Mouse (Mus musculus): Measurements from ENCODE around the gene Kctd19. TPM values are rescaled to one million over a fixed set of nuclear protein-coding genes. Genes with fewer than 3 reads are reported as not detected.

The Kctd19 gene
- total RNA-seq, 1 experiment from 2014 or later, result not detected

DNA sequence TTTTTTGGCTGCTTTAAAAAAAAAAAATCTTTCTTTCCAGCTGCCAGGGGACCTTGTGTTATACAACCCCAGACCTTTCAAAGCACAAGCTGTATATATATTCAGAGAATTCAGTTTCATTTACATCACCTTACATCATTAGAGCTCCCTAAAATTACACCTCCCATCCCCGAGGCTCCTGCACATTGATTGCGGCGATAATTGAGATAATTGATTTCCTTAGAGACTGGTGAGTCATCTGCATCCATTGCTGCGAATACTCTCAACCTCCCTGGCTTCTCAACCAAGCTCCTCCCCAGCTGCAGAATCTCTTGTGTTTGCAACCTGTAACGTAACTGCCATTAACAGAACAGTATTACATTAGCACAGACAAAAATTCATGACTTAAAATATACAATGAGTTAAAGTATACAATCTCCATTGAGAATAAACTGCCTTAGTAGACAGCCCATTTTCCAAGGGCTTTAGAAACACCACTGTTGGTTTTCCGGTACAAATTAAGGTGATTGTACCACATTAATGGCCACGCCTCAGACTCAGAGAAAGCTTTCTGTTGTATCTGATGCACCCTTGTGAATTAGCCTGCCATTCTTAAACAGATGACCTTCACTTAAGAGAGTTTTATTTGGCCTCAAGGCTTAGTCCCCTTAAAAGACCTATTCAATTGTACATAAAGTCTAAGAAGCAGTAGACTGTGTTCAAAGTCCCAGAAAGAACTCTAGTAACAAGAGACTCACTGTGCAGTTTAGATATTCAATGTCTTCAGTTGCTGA is 18.6 kb upstream of the Kctd19 start:
- ATAC-seq (replicated peaks; ENCODE audit: low read depth, poor library complexity, severe bottlenecking), result no peak

GRCm38 (mm10) chr8:105426878-105427277 is 13.6 kb upstream of the Kctd19 start:
- no peak for ATAC-seq (replicated peaks; ENCODE audit: low read depth, poor library complexity, severe bottlenecking)

GRCm38 (mm10) chr8:105422006-105422405 is 8.7 kb upstream of the Kctd19 start:
- ATAC-seq (replicated peaks; ENCODE audit: low read depth, poor library complexity, severe bottlenecking), result no peak

- no peak for ATAC-seq (replicated peaks; ENCODE audit: low read depth, poor library complexity, severe bottlenecking)
Observed at GRCm38 (mm10) chr8:105419800-105420199, 6.5 kb upstream of the Kctd19 start.

DNA sequence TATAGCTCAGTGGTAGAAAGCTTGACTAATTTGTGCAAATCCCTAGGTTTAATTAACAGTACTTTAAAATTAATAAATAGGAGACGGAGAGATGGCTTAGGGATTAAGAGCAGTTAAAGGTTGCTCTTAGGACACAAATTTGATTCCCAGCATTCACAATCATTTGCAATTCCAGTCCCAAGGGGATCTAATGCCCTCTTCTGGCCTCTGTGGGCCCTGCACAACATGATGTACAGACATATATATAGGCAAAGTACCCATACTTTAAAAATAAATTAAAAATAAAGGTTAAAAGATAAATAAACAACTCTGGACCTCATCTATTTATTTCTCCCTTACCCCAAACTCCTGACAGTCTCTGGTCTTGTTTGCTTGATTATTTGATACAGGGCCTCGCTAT is 5.7 kb upstream of the Kctd19 start:
- no peak for ATAC-seq (replicated peaks; ENCODE audit: low read depth, poor library complexity, severe bottlenecking)

- no peak for ATAC-seq (replicated peaks; ENCODE audit: low read depth, poor library complexity, severe bottlenecking)
Observed at GRCm38 (mm10) chr8:105409947-105410346, 3.4 kb downstream of the Kctd19 start.

DNA sequence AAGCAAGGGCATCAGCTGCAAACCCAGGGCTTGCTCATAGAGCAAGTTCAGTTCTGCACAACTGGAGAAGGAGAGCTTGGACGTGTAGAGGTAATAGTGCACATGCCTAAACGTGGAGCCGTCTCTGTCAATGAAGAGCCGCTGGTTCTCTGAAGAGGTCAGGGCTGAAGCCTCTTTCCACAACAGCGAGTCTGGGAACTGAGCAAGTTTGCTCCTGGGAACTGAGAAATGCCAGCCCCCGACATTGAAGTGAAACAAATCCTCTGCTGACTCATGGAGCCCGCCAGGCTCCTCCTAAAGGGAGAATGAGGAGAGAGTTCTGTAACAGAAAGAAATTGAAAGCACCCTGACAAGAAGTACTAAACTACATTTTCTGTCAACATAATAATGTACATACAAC is 5.0 kb downstream of the Kctd19 start:
- no peak for ATAC-seq (replicated peaks; ENCODE audit: low read depth, poor library complexity, severe bottlenecking)

DNA sequence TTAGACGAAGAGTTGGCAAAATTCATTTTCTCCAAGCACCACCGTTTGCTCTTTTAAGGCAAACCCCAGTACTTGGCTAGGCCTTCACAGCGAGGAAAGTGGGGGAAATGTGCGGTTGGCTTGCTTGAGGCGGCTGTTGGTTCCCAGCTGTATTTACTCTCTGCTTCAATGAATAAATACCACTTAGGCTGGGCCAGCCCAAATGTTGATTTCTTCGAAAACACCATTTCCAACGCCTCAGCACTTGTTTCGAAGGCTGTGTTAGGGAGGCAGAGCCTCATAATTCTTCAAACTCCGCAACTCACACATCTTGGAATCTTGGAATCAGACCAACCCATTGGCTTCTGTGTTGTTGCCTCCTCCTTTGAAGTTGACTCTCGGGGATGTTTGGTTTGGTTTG is 6.9 kb downstream of the Kctd19 start:
- ATAC-seq (replicated peaks; ENCODE audit: low read depth, poor library complexity, severe bottlenecking), result no peak

- ATAC-seq (replicated peaks; ENCODE audit: low read depth, poor library complexity, severe bottlenecking), result no peak
Observed at GRCm38 (mm10) chr8:105404496-105404895, 8.8 kb downstream of the Kctd19 start.

- no peak for ATAC-seq (replicated peaks; ENCODE audit: low read depth, poor library complexity, severe bottlenecking)
Observed at GRCm38 (mm10) chr8:105403467-105403866, 9.8 kb downstream of the Kctd19 start.

DNA sequence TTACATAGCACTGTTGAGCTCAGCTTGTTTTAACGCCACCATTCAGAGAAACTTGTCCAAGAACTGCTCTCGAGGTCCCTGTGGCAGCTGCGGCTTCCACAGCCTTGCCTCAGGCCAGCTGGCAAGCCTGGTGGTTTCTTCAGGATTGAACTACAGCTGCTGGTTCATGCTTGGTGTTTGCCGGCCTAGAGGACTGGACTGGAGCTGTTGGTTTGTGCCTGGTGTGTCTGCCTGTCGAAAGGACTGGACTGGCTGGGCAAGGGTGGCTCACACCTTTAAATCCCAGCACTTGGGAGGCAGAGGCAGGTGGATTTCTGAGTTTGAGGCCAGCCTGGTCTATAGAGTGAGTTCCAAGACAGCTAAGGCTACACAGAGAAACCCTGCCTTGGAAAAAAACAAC is 13.3 kb downstream of the Kctd19 start:
- no peak for ATAC-seq (replicated peaks; ENCODE audit: low read depth, poor library complexity, severe bottlenecking)

GRCm38 (mm10) chr8:105397747-105398146 is 15.6 kb downstream of the Kctd19 start:
- peak; percentile 72 for ATAC-seq (replicated peaks; ENCODE audit: low read depth, poor library complexity, severe bottlenecking)

- no peak for ATAC-seq (replicated peaks; ENCODE audit: low read depth, poor library complexity, severe bottlenecking)
Observed at GRCm38 (mm10) chr8:105393915-105394314, 19.4 kb downstream of the Kctd19 start.

- peak; percentile 18 for ATAC-seq (replicated peaks; ENCODE audit: low read depth, poor library complexity, severe bottlenecking)
Observed at GRCm38 (mm10) chr8:105393089-105393787, 20.1 kb downstream of the Kctd19 start.

DNA sequence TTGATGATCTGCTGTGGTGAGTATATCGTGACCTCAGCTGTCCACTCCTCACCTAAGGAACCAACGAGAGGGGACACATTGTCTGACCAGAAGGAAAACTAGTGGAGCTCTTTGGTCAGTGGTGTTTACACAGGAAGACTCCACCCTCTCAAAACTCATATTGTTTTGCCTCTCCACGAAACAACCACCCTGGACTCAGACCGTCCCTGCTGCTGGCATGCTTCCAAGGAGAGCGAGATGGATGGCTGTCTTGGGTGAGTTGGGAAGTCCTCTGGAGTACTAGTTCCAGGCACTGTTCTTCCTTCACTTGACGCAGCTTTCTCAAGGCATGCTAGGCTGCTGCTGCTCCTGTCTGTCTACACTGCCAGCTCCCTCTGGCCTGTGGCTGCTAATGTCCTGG is 24.2 kb downstream of the Kctd19 start:
- ATAC-seq (replicated peaks; ENCODE audit: low read depth, poor library complexity, severe bottlenecking), result no peak

DNA sequence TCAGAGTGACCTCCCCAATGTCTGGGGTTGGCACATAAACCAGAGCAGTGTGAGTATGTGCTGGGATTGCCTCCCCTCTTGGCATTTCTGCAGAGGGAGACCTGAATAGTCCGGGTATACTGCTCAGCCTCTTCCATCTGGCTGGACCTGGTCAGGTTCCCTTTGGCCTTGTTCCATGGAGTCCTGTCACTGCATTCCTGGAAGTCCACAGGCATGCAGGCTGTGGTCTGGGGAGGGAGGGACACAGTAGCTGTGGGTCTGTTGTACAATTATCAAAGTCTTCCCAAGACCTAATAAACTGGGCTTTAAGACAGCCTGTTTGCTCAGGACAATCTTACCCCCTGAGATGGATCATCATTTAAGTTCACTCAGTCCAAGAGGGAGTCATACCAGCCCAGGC is 26.2 kb downstream of the Kctd19 start:
- no peak for ATAC-seq (replicated peaks; ENCODE audit: low read depth, poor library complexity, severe bottlenecking)

GRCm38 (mm10) chr8:105384070-105384469 is 29.2 kb downstream of the Kctd19 start:
- no peak for ATAC-seq (replicated peaks; ENCODE audit: low read depth, poor library complexity, severe bottlenecking)

GRCm38 (mm10) chr8:105380308-105380707 is 33.0 kb downstream of the Kctd19 start:
- no peak for ATAC-seq (replicated peaks; ENCODE audit: low read depth, poor library complexity, severe bottlenecking)

DNA sequence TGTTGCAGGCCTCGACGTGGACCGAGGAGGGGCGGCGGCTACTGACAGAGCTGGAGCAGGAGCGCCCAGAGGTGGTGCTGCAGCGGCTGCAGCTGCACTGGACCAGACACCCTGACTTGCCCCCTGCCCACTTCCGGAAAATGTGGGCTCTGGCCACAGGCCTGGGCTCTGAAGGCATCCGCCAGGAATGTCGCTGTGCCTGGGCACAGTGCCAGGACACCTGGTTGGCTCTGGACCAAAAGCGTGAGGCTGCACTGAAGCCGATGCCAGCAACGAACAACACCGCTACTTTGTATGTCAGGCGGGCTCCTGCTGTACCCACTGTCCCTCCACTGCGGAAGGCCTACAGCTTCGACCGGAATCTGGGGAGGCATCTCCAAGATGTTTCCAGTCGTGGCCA is 34.6 kb downstream of the Kctd19 start:
- ATAC-seq (replicated peaks; ENCODE audit: low read depth, poor library complexity, severe bottlenecking), result 0 out of 2 replicates have a peak, but pooled peaks have one; percentile 5

DNA sequence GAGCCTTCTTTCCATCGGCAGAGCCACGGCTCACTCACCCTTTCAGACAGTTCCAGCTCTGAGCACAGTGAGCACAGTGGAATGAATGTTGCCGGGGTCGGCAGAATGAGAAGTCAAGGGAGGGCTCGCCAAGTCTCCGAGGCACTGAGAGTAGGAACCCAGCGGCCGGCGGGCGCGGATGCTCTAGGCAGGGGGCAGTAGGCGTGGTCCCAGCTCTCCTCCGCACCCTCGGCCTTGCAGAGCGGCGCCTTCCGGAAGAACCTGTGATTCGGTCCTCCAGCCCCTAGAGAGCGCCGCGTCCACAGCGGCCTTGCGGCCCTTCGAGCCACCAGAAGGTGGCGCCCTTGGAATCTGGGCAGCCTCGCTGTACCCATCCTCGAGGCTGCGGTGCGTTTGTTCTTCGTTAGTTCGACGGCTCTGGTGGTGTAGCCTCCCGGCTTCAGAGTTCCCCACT is 38.8 kb downstream of the Kctd19 start:
- peak; percentile 57 for ATAC-seq (replicated peaks; ENCODE audit: low read depth, poor library complexity, severe bottlenecking)

- ATAC-seq (replicated peaks; ENCODE audit: low read depth, poor library complexity, severe bottlenecking), result no peak
Observed at GRCm38 (mm10) chr8:105373032-105373431, 40.3 kb downstream of the Kctd19 start, which contains the start of gene Plekhg4. Gene Plekhg4, plus strand, starts transcription at chr8:105373274.

Measured in common myeloid progenitor, adult 5-6 weeks (primary cell).